Mouse (Mus musculus) liver, embryonic 12.5 days (tissue): Measurements from ENCODE around the gene Slc16a13. TPM values are rescaled to one million over a fixed set of nuclear protein-coding genes. Genes with fewer than 3 reads are reported as not detected.
A peak's percentile ranks its signal among the peaks of the same experiment; 100 is the strongest.

Source experiments
- ATAC-seq: fragments of 200-750 bp; cut with Nextera tagmentation; 2 replicates; pipeline ENCODE4 v1.8.0; 2017; ENCODE audit warnings: moderate number of reproducible peaks, mild to moderate bottlenecking, moderate library complexity
- H3K27ac ChIP-seq: fragments of 300-500 bp; sonication (generic); 2 replicates; pipeline ENCODE4 v1.5.1; 2016; ENCODE audit warnings: mild to moderate bottlenecking
- H3K27me3 ChIP-seq: fragments of 300-500 bp; sonication (generic); replicated peaks from 2 replicates; pipeline ENCODE4 v1.6.1; 2016; ENCODE audit warnings: mild to moderate bottlenecking, moderate library complexity
- H3K36me3 ChIP-seq: fragments of 300-500 bp; sonication (generic); 2 replicates; pipeline ENCODE4 v1.6.1; 2016; ENCODE audit warnings: mild to moderate bottlenecking, moderate library complexity
- H3K4me1 ChIP-seq: fragments of 300-500 bp; sonication (generic); 2 replicates; pipeline ENCODE4 v1.6.1; 2016
- H3K4me2 ChIP-seq: fragments of 300-500 bp; sonication (generic); 2 replicates; pipeline ENCODE4 v1.6.1; 2016; ENCODE audit warnings: mild to moderate bottlenecking, moderate library complexity
- H3K4me3 ChIP-seq: fragments of 300-500 bp; sonication (generic); 2 replicates; pipeline ENCODE4 v1.5.1; 2016; ENCODE audit warnings: mild to moderate bottlenecking, moderate library complexity
- H3K9ac ChIP-seq: fragments of 300-500 bp; sonication (generic); 2 replicates; pipeline ENCODE4 v1.6.1; 2016; ENCODE audit warnings: mild to moderate bottlenecking, moderate library complexity
- H3K9me3 ChIP-seq: fragments of 300-500 bp; sonication (generic); replicated peaks from 2 replicates; pipeline ENCODE4 v1.6.1; 2016; ENCODE audit warnings: mild to moderate bottlenecking, moderate library complexity
- WGBS: fragments of 180-500 bp; shearing (Covaris S2); methylation state at CpG from one replicate; pipeline ENCODE4 v1.1.7; 2016; ENCODE audit not compliant: insufficient replicate concordance; 5-methylcytosine and 5-hydroxymethylcytosine counted together
- polyA plus RNA-seq: library from polyadenylated mRNA; unstranded; fragments of >200 nt; fragmentation: Nextera tagmentation; extraction: Ambion mirVana; gene quantifications from 2 replicates; pipeline ENCODE4 v1.2.1, GENCODE M21; 2016

Slc16a13 gene
- polyA plus RNA-seq = 6.1 and 8.5 TPM in 2 replicates

DNA sequence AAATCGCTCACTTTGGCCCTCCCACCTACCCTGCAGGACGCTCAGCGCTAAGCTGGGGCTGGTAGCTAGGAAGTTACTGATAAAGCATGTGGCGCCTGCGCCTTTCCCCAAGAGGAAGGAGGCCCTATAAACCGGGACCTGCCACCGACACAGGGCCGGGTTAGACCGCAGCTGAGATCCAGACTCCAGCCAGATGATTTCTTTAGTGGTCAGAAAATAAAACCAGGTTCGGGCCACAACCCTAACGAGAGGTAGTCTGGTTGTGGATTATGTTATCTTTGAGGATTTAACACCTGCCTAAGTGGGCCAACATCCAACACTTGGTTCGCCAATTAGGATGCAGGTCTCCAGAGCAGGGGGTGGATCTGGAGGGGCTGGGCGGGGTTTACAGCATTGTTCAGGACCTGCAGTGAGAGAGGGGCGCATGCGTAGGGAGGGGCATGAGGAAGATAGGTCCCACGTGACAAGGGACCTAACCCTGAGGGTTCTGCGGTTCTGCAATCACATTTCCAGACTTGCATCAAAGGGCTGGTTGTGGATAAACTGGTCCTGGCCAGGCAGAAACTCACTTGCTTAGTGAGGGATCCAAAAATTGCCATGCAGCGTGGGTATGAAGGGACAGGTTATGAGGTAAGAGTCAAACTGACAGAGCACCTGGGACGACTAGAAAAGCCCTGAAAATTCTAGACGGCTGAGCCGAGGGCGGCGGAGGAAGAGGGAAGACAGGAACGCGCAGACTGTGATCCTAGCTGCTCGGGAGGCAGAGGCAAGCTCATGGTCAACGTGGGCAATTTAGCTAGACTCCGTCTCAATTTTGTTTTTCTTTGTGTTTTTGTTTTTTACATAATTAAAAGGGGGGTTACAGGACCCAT, at the start of gene Slc16a13:
Gene Slc16a13 (minus strand): TSS at position 334 of the 872 bp plus-strand sequence.
- Histone ChIP-seq H3K36me3 (peaks cover 20% of the 10 kb centered on the region), H3K9ac (peak within 1 kb of the TSS; percentile 88), H3K27ac (peak within 1 kb of the TSS; percentile 97), H3K27me3 (peaks cover 22% of the 10 kb centered on the region), H3K4me1 (peaks cover 69% of the 10 kb centered on the region), H3K4me3 (peak within 1 kb of the TSS; percentile 76), H3K4me2 (peak within 1 kb of the TSS; percentile 97), H3K9me3 (no peaks in the 10 kb centered on the region)
- ATAC-seq = peak; percentile 87
- under 1% methylated on average over 28 of the region's 28 CpGs for WGBS

DNA sequence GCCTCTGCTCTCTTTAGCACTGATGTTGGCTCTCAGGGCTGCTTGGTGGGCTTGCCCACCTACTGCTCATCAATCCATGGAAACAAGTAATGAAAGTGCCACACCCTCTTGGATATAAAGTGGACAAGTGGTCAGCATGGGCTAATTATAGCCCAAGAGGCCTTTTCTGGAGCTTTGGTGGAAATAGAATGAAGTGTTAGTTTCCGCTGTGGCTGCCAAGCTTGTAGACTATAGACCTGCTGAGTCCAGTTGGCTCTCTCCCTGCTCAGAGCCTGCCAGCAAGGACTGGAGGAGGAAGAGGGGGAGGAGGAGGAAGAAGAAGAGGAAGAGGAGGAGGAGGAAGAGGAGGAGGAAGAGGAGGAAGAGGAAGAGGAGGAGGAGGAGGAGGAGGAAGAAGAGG, 45.5 kb upstream of the Slc16a13 start:
- H3K27me3 ChIP-seq = no peaks in the 10 kb centered on the region
- no peak overlapping the region for H3K9ac ChIP-seq
- H3K9me3 ChIP-seq = no peaks in the 10 kb centered on the region
- H3K4me1 ChIP-seq = no peaks in the 10 kb centered on the region
- ATAC-seq = no peak
- no peak overlapping the region for H3K4me3 ChIP-seq
- H3K27ac ChIP-seq = no peak overlapping the region
- WGBS = 80% methylated on average over 1 of the region's 1 CpGs
- no peak overlapping the region for H3K4me2 ChIP-seq
- H3K36me3 ChIP-seq = no peaks in the 10 kb centered on the region

DNA sequence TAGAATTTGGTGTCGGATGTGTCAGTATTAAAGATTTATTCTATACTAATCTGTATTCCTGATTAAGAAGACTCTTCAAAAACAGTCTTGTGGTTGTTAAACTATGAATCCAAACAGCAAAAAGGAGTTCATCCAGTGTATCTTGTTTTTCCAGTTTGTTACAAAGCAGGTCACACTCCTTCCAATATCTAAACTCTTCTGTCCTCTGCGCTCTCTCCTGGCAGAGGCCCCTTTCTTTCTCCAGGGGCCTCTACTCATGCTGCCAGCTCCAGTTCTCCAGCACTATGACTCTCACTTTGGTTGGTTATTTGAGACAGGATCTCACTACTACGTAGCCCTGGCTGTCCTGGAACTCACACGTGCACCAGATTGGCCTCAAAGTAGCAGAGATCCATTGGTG, 45.0 kb upstream of the Slc16a13 start:
- no peak overlapping the region for H3K9ac ChIP-seq
- no peak overlapping the region for H3K4me2 ChIP-seq
- H3K36me3 ChIP-seq = no peaks in the 10 kb centered on the region
- WGBS = 62% methylated on average over 4 of the region's 4 CpGs
- no peak for ATAC-seq
- H3K27ac ChIP-seq = no peak overlapping the region
- no peak overlapping the region for H3K4me3 ChIP-seq
- no peaks in the 10 kb centered on the region for H3K27me3 ChIP-seq
- no peaks in the 10 kb centered on the region for H3K9me3 ChIP-seq
- no peaks in the 10 kb centered on the region for H3K4me1 ChIP-seq

DNA sequence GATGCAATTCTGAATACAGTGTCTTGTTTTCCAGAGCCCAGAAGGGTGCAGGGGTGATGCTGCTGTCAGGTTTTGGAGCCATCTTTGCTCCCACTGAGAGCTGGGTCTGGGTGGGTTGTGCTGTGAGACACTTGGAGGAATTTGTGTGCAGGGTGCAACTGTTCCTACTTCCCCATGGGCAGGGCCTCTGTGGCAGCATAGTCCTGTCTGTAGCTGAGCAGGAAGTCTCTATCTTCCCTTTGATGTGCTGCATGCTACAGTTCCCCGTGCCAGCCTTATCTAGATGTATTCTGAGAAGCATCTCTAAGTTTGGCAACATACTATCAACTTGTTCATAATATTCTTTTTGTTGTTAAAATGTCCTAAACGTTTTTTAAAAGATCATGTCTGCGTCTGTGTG, 44.4 kb upstream of the Slc16a13 start:
- H3K27me3 ChIP-seq = no peaks in the 10 kb centered on the region
- no peaks in the 10 kb centered on the region for H3K4me1 ChIP-seq
- H3K4me2 ChIP-seq = no peak overlapping the region
- WGBS = 25% methylated on average over 3 of the region's 3 CpGs
- H3K4me3 ChIP-seq = no peak overlapping the region
- no peak overlapping the region for H3K27ac ChIP-seq
- no peak overlapping the region for H3K9ac ChIP-seq
- H3K9me3 ChIP-seq = no peaks in the 10 kb centered on the region
- no peak for ATAC-seq
- H3K36me3 ChIP-seq = no peaks in the 10 kb centered on the region

DNA sequence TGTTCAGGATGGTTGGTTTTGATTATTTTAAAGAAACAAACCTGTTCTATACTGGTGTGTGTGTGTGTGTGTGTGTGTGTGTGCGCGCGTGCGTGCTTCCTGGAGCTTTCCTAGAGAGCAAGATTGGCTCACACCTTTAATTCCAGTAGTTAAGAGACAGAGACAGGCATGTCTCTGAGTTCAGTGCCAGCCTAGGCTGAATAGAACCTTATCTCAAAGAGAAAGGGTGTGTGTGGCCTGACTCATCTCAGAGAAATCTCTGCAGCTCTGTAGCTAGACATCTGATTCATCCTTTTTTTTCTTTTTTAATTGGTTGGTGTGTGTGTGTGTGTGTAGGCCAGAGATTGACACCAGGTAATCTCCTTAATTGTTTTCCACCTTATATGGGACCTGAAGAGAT, 38.2 kb upstream of the Slc16a13 start:
- no peak for ATAC-seq
- no peaks in the 10 kb centered on the region for H3K9me3 ChIP-seq
- no peaks in the 10 kb centered on the region for H3K4me1 ChIP-seq
- no peak overlapping the region for H3K9ac ChIP-seq
- H3K27ac ChIP-seq = no peak overlapping the region
- H3K4me2 ChIP-seq = no peak overlapping the region
- H3K27me3 ChIP-seq = peaks cover 47% of the 10 kb centered on the region
- WGBS = 80% methylated on average over 4 of the region's 4 CpGs
- H3K36me3 ChIP-seq = no peaks in the 10 kb centered on the region
- no peak overlapping the region for H3K4me3 ChIP-seq

DNA sequence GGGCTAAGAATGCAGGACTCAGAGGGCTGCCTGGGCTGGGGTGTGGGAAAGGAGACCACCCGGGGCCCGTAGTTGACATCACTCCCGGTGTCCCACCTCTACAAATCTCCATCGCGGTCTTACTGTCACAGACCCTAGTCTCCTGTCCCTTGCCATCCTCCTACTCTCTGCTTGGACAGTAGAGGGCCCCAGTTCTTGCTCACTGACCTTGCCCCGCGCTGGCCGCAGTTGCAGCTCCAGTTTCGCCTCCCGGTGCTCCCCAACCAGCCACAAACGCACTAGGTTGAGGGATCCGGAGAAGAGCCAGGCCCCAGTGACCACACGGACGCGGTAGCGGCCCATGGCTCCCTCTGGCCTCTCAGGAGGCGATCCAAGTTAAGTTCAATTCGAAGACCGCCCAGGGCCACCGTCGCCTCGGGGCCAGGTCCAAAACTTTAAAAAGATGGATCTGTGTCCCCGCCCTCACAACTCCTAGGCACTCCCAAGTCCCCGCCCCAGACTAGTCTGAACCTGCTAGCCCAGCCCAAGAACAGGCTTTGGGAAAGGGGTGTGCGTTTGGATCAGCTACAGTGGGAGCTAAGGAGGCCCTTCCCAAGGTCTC, 34.2 kb upstream of the Slc16a13 start, which contains the start of gene Alox12:
Gene Alox12 (minus strand): TSS at position 423 of the 601 bp plus-strand sequence.
- 0 out of 2 replicates have a peak, but pooled peaks have one; percentile 27 for ATAC-seq
- peak within 1 kb of the TSS; percentile 6; the same call in 1 of the 2 replicates for H3K9ac ChIP-seq
- H3K27ac ChIP-seq = no peak within 1 kb of the TSS
- no peaks in the 10 kb centered on the region for H3K9me3 ChIP-seq
- H3K4me1 ChIP-seq = peaks cover 5% of the 10 kb centered on the region; the same call in 1 of the 2 replicates
- H3K4me3 ChIP-seq = peak within 1 kb of the TSS; percentile 37
- H3K4me2 ChIP-seq = peak within 1 kb of the TSS; percentile 55
- WGBS = 4% methylated on average over 25 of the region's 25 CpGs
- H3K36me3 ChIP-seq = no peaks in the 10 kb centered on the region
- H3K27me3 ChIP-seq = peaks cover 74% of the 10 kb centered on the region

DNA sequence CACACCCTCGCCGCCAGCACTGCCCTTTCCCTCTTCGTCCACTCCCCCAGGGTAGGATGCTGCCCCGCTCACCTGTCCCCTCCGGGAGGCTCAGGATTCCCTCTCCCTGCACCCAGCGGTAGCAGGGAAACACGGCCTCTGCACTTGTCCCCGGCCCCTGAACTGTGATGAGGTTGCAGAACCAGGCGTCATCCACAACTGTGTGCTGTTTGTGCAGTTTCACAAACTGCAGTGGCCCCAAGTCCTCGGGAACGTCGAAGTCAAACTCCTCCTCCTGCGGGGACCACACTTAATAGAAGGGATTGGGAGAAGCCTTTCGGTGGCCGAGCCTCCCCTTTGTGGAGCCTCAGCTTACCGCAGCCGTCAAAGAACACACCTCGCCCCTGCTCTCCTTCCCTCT, 33.5 kb upstream of the Slc16a13 start:
- no peaks in the 10 kb centered on the region for H3K36me3 ChIP-seq
- H3K9me3 ChIP-seq = no peaks in the 10 kb centered on the region
- WGBS = 6% methylated on average over 18 of the region's 18 CpGs
- no peak overlapping the region for H3K9ac ChIP-seq
- H3K27ac ChIP-seq = no peak overlapping the region
- peaks cover 77% of the 10 kb centered on the region for H3K27me3 ChIP-seq
- H3K4me2 ChIP-seq = peak overlapping the region; percentile 55
- no peak for ATAC-seq
- peaks cover 7% of the 10 kb centered on the region; the same call in 1 of the 2 replicates for H3K4me1 ChIP-seq
- H3K4me3 ChIP-seq = peak overlapping the region; percentile 37

DNA sequence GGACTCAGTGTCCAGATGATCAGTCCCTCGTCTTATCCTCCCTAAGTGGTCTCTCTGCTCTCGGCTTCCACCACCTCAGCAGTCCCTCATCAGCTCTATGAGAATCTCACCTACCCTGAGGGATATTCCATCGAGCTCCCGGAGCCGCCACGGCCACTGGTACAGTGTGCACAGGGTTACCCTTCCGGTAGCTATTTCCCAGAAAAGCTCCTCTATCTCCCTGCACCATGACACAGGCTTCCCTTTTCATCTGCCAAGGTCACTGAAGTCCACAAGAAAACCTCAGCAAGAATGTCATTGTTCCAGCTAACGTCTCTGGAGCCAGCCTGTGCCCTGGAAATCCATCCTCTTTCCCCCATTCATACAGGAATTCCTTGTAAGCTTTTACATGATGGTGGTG, 31.0 kb upstream of the Slc16a13 start:
- no peak for ATAC-seq
- peaks cover 7% of the 10 kb centered on the region; the same call in 1 of the 2 replicates for H3K4me1 ChIP-seq
- no peak overlapping the region for H3K4me2 ChIP-seq
- 57% methylated on average over 8 of the region's 8 CpGs for WGBS
- H3K9ac ChIP-seq = no peak overlapping the region
- peaks cover 58% of the 10 kb centered on the region for H3K27me3 ChIP-seq
- H3K4me3 ChIP-seq = no peak overlapping the region
- H3K36me3 ChIP-seq = no peaks in the 10 kb centered on the region
- H3K9me3 ChIP-seq = no peaks in the 10 kb centered on the region
- no peak overlapping the region for H3K27ac ChIP-seq

DNA sequence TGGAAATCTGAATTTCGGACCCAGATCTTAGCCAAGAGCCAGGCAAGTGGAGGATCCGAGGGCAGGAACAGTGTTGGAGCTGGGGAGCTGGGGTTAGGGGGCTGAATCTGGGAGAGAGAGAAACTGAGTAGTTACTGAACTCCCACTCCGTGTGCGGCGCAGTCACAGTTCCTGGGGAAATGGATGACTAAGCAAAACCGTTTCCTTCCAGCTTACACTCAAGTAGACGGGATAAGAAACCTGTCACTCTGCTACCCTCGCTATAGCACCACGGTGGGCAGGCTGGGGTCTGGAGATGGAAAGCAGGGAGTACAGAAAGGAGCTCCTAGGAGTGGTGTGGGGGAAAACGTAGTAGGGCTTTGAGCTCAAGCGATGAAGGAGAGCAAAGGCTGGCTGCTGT, 29.3 kb upstream of the Slc16a13 start:
- H3K36me3 ChIP-seq = no peaks in the 10 kb centered on the region
- H3K9me3 ChIP-seq = no peaks in the 10 kb centered on the region
- H3K4me3 ChIP-seq = no peak overlapping the region
- WGBS = 31% methylated on average over 11 of the region's 11 CpGs
- H3K9ac ChIP-seq = no peak overlapping the region
- no peak overlapping the region for H3K27ac ChIP-seq
- peaks cover 49% of the 10 kb centered on the region for H3K27me3 ChIP-seq
- ATAC-seq = no peak
- H3K4me1 ChIP-seq = peaks cover 7% of the 10 kb centered on the region; the same call in 1 of the 2 replicates
- no peak overlapping the region for H3K4me2 ChIP-seq

DNA sequence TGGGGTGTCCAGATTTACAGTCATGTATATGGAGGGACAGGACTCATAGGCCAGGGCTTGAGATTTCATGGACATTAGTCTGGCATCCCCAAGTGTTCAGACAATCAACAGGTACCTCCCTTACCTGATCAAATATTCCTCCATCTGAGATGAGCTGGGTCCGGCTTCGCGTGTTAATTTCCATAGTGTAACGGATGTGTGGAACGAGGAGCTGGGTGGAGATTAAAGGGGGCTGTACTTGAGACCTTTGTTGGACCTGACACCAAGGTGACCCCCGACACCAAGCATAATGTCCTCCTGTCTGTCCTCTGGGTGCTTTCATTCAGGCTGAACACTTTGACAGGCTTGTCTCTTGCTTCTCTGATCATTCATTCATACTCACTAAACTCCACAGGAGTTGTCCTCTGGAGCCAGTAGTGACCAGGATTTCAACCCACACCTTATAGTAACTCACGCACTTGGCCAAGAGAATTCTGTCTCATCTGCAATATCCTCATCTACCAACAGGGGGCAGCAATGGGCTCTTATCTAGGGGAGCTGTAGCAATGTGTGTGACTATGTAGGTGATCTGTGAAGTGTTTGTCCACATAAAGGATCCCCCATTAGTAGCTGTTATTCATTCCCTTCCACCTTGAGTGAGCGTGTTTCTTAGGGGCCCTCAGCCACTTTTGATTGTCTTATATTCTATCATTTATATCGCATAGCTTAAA, 26.4 kb upstream of the Slc16a13 start:
- 42% methylated on average over 9 of the region's 9 CpGs for WGBS

DNA sequence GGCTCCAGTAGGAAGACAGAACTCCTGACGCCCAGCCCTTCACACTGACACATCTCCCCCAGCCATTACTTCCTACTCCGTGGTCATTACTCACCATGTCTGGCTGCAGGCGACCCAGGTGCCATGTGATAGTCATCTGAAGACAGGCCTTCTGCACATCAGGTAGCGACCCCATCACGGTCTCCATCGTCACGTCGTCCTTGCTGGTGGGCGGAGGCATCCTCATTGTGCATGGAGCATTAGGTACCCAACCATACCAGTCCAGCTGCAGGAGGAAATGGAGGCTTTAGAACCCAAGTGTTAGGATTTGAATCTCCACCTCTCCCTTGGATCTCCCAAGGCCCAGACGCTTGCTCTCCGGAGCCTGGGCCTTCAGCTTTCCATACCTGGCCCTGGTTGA, 21.7 kb upstream of the Slc16a13 start:
- Histone ChIP-seq H3K27ac (no peak overlapping the region), H3K4me2 (no peak overlapping the region), H3K9ac (no peak overlapping the region), H3K36me3 (no peaks in the 10 kb centered on the region), H3K4me1 (peaks cover 17% of the 10 kb centered on the region), H3K4me3 (no peak overlapping the region), H3K9me3 (no peaks in the 10 kb centered on the region), H3K27me3 (peaks cover 18% of the 10 kb centered on the region)
- ATAC-seq = no peak
- 53% methylated on average over 11 of the region's 11 CpGs for WGBS

More for the DNA sequence above, 26.4 kb upstream of the Slc16a13 start:
- Histone ChIP-seq H3K4me2 (no peak overlapping the region), H3K4me1 (peaks cover 7% of the 10 kb centered on the region; the same call in 1 of the 2 replicates), H3K4me3 (no peak overlapping the region), H3K9ac (no peak overlapping the region), H3K9me3 (no peaks in the 10 kb centered on the region), H3K27me3 (peaks cover 31% of the 10 kb centered on the region), H3K27ac (no peak overlapping the region), H3K36me3 (no peaks in the 10 kb centered on the region)
- 0 out of 2 replicates have a peak, but pooled peaks have one; percentile 30 for ATAC-seq
